Mouse (Mus musculus) gastrocnemius, postnatal 36 days (tissue): ENCODE measurements around the gene Negr1. TPM values are rescaled to one million over a fixed set of nuclear protein-coding genes. Genes with fewer than 3 reads are reported as not detected.

Experiments
- DNase-seq, 2 experiments: peaks; one replicate each; pipeline ENCODE4 v3.0.0; 2022
- intact Hi-C: fragments of 180-260 bp; cut with DNase I; formaldehyde crosslinking; loops from one replicate; pipeline ENCODE4 v1.15.1; 2025
- total RNA-seq, 2 experiments: library from RNA; stranded (reverse); gene quantifications; 2 replicates each; pipeline ENCODE4 v1.2.3; 2021

Gene Negr1
- total RNA-seq, 2 experiments from 2014 or later, result 0.42 to 0.54 TPM

DNA sequence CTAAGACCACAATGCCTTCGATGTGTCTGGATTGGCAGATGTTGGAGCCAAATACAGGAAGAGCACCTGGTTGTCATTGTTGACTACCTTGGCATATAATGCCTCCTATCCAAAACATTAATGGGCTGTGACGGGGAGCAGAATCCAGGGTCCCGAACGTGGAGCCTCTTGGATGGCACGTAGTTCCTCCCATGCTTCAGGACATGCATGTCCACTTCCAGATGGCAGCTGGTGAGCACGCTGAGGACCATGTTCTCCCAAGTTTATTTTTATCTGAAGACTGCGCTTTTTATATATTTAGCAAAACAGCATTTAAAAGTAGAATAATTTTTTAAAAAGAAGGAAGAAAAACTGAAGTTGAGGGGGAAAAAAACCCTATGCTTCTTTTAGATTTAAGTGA is 231.1 kb downstream of the Negr1 start:
- intact Hi-C loops, result no loop called here
- no peak for DNase-seq

GRCm38 (mm10) chr3:156794091-156794490 is 232.5 kb downstream of the Negr1 start:
- DNase-seq, result no peak
- intact Hi-C loops, result no loop called here

DNA sequence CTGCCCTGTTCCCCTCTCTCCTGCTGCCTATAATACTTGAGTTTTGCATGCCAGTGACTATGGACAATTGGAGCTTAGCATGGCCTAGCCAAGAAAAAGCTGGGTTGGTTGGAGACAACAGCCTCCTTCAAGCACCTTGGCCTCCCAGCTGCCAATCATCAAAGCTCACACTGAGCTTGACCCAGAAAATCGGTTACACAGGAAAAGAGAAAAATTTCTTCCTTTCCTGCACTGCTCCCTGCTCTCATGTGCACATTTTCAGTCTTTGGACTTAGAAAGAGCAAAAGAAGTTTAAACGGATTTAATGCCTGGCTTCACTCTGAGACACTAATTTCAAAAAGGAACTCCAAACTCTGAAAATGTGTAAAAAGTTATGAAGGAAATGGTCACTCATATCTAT is 233.0 kb downstream of the Negr1 start:
- intact Hi-C loops, result no loop called here
- DNase-seq, result no peak

GRCm38 (mm10) chr3:156796061-156796691 is 234.6 kb downstream of the Negr1 start:
- intact Hi-C loops, result no loop called here
- DNase-seq, result no peak

DNA sequence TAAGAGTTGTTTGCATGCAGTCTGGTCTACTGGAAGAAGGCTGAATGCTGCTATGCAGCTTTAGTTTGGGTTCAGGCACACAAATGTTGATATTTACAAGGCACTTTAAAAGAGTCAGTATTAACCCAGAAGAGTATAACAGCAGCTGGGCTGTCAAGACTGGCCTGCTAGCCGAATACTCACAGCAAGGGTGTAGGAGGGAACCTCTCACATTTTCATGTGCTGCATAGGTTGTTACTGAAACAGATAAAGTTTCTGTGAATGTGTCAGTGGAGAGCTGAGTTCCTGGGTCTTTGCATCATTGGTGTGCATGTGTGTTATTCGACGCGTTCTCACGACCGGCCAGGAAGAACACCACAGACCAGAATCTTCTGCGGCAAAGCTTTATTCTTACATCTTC is 237.6 kb downstream of the Negr1 start:
- DNase-seq, result no peak
- intact Hi-C loops, result no loop called here

DNA sequence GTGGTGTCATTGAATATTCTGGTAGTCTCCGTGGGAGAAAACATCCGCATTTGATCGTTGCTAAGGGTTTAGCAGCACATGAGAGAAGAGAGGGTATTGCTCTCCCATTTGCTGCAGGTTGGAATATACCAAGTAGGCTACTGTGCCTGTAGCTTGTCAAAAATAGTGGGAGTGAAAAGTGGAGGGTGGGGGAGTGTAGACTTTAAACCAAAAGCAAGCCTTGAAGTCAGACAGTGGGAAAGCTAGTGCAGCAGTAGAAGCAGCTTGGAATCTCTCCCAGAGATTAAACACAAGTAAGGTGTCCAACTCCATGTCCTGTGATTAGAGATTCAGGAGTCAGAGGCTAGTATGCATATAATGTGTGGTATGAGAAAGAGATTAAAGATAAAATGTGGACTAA is 248.2 kb downstream of the Negr1 start:
- DNase-seq, result no peak
- intact Hi-C loops, result no loop called here

DNA sequence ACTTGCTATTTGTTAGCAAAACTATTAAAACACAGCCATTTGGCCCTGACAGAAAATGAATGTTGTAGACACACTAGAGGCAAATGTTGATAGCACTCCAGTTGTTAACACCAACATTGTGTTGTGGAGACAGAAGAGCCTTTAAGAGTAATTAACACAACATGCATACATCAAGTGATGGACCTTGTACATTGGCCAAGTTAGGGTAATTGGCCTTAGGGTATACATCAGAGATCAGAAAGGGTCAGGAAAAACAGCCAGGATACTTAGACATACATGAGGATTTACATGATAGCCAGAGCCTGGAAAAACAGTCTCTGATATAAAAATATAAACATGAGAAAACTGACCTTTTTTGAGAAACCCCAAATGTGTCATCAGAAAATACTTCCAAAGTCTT is 255.3 kb downstream of the Negr1 start:
- intact Hi-C loops, result no loop called here
- no peak for DNase-seq

DNA sequence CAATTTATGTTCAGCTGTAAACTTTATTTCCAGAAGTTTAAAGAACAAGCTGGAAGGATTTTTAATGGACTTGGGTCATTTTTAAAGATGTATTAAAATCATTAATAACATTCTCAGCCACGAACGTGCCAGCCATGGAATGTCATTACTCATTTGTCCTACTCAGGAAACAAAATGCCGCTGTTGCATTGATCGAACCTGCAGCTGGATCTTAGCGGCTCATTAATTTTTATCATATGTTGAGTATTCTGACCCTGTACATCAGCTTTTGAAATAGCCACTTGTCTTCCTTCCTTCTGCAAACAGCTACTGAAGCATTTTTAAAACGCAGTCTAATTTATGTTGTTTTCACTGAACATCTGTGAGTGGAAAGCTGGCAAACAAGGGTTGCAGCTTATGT is 255.9 kb downstream of the Negr1 start:
- intact Hi-C loops, result no loop called here
- DNase-seq, result no peak

DNA sequence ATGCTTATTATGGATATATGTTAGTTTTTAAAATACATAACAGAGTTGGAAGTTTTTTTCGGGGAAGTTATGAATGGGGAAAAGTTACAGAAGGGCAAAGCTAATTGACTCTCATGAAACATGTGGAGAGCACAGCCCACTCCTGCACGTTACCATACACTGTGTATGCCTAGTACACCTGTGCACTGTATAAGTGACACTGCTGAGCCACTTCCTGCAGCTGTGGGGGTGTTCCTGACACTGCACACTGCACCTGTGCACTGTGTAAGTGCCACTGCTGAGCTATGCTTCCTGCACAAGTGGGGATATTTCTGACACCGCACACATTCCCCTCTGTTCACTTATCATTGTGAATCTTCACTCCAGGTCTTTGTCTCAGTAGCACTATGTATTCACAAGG is 261.4 kb downstream of the Negr1 start:
- intact Hi-C loops, result no loop called here
- DNase-seq, result no peak

DNA sequence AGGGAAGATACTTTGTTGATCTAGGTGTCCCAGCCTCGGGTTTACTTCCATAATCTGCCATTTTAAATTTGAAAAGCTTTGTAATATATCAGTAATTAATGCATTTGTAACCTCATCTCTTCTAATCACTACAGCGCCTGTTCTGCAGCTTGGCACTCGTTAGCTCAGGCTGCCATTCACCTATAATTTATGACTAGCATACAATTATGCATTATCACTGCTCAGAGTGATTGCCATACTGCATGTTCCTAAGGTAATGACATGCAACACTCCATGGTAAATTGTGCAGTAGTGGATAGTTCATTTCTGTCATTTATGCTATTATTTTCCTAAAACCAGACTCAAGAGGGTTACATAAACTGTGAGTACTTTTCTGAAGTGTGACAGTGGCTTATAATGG is 272.3 kb downstream of the Negr1 start:
- DNase-seq, result no peak
- intact Hi-C loops, result no loop called here

GRCm38 (mm10) chr3:156838550-156838949 is 277.0 kb downstream of the Negr1 start:
- no peak for DNase-seq
- intact Hi-C loops, result no loop called here

DNA sequence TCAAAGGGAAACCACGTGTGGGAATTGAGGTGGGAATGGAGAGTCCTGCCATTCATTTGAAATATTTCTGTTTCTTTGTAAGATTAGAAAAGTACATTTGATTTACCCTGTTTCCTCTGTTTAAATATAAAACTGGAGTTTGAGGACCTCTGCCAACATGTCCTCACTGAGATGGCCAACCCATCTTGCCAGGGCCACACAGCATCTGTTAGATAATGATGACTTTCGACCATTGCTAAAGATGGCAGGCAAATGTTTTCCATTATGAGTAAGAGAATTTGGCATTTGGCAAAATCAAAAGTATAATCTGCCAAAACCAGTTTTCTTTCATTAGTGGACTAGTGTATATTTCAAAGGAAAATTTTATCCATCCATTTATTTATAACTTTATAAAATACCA is 286.8 kb downstream of the Negr1 start:
- intact Hi-C loops, result no loop called here

DNA sequence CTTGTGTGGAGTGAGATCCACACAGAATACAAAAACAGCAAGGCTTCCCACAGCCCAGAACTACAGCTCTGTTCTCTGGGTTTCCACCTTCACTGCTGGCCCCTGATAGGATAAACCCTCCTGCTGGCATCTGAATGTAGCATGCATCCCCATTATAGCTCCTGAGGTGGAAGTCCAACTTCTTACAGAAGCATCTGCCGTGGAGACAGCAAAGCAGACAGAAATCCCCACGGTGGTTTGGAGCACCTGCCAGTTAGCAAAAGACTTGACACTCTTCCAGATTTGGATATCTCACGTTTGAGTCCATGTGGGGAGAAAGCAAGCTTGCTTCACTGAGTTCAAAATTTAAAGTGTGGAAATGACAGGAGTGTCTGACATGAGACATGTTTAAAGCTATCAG is 290.3 kb downstream of the Negr1 start:
- intact Hi-C loops, result no loop called here
- DNase-seq, result no peak

More for the DNA sequence above, 286.8 kb downstream of the Negr1 start:
- DNase-seq, result no peak

GRCm38 (mm10) chr3:156870239-156870921 is 308.8 kb downstream of the Negr1 start:
- intact Hi-C loops, result no loop called here

GRCm38 (mm10) chr3:156870922-156871257 is 309.3 kb downstream of the Negr1 start:
- DNase-seq, result no peak
- intact Hi-C loops, result no loop called here

More at GRCm38 (mm10) chr3:156870239-156870921, 308.8 kb downstream of the Negr1 start:
- no peak for DNase-seq

DNA sequence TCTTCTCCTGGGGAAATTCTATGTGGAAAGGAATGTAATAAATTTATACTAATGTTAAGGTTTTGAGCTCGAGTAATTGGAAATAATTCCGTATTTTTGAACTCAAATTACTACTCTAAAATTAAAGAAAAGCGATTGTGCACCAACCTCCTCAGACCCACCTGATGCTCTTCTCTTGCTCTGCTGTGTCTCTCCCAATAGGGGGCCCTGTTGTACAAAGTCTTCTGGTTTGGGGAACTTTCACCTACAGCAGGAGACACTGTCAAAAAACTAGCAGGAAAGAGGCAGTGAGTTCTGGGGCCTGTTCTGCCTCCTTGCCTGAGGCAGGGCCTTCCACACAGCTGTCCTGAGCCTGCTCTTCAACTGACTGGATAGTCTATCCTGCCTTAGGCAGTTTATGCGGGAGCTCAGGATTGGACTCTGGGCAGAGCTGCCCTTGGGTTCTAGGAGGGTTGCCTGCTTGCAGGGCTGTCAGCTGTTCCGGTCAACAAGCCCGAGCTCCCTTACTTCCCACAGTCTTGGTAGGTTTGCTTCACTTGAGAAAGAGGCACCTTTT is 310.1 kb downstream of the Negr1 start:
- no peak for DNase-seq
- intact Hi-C loops, result no loop called here

GRCm38 (mm10) chr3:156876551-156876950 is 315.0 kb downstream of the Negr1 start:
- intact Hi-C loops, result no loop called here
- DNase-seq, result no peak

GRCm38 (mm10) chr3:156882129-156882528 is 320.5 kb downstream of the Negr1 start:
- DNase-seq, result no peak
- intact Hi-C loops, result no loop called here

DNA sequence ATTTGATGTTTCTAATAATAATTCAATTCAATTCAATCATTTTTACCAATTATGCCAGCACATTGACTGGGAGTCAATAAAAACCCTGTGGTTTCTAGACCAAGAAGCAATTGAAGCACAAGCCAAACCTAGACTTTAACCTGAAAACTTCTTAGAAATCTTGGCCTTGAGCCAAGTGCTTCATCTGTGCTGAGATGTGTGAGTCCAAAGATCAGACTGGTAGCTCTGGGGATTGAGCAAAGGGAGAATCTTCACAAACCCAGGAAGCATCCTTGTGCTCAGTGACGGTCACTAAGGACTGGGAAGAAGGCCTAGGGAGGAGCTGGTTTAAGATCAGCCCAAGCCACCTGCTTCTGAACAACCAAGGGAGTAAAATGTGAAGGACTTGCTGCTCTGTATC is 322.3 kb downstream of the Negr1 start:
- DNase-seq, result no peak
- intact Hi-C loops, result no loop called here

DNA sequence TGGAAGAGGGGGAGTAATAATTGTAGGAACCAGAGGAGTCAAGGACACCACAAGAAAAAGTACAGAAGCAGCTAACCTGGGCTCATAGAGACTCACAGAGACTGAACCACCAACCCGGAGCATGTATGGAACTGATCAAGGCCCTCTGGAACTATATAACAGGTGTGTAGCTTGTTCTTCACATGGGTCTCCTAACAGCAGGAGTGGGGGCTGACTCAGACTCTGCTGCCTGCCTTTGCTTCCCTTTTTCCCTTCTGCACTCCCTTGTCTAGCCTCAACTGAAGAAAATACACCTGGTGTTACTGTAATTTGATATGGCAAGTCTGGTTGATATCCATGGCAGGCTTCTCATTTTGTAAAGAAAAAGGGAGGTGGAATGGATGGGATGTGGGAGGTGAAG is 324.1 kb downstream of the Negr1 start:
- intact Hi-C loops, result no loop called here
- DNase-seq, result no peak

- no peak for DNase-seq
- intact Hi-C loops, result no loop called here
Measured at GRCm38 (mm10) chr3:156886915-156887314, 325.3 kb downstream of the Negr1 start.

DNA sequence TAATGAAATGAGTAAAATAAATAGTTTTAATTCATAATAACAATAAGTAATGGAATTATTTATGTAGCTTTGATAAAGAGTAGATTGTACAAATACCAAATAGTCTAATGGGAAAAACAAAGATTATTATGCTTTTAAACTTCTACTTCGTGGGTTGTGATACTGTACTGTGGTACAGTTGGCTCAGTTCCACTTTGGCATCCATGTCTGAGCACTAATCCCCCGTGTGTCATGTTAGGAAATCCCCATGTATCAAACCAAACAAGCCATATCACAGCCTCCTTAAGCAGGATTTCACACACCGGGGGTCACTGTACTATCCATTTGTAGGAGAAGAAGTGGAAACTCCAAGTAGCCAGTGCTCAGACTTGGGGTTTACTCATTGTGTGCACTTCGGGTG is 329.4 kb downstream of the Negr1 start:
- DNase-seq, result no peak
- intact Hi-C loops, result no loop called here
